Mouse (Mus musculus) CH12.LX (cell line): ENCODE results near the gene Gatad2a. TPM values are rescaled to one million over a fixed set of nuclear protein-coding genes. Genes with fewer than 3 reads are reported as not detected.

ENCODE experiments used
- DNase-seq: peaks from one replicate; pipeline ENCODE4 v3.0.0-alpha.2; 2013; ENCODE audit errors: extremely low read depth
- H3K27ac ChIP-seq: 2 replicates; pipeline ENCODE4 v1.5.1; 2012; ENCODE audit warnings: low read depth, mild to moderate bottlenecking, control low read depth, moderate library complexity; ENCODE audit not compliant: insufficient read depth
- H3K27me3 ChIP-seq: replicated peaks from 2 replicates; pipeline ENCODE3; 2012; ENCODE audit warnings: inconsistent platforms
- H3K36me3 ChIP-seq, 2 experiments: replicated peaks in 1 of 2; 2 replicates each; pipeline versions ENCODE3 to v1.6.1; 2012; ENCODE audit warnings: inconsistent platforms in 1 of 2, low read length in 1 of 2, mild to moderate bottlenecking in 1 of 2, mixed read lengths in 1 of 2, moderate library complexity in 1 of 2; ENCODE audit not compliant: control insufficient read depth in 1 of 2, insufficient read depth in 1 of 2
- H3K4me1 ChIP-seq, 2 experiments: 2 replicates each; pipeline ENCODE4 v1.6.1; 2012; ENCODE audit warnings: inconsistent platforms in 1 of 2, moderate library complexity in 1 of 2; ENCODE audit not compliant: insufficient read depth in 2 of 2, control insufficient read depth in 1 of 2
- H3K4me2 ChIP-seq: 2 replicates; pipeline ENCODE4 v1.6.1; 2012; ENCODE audit warnings: low read depth, mild to moderate bottlenecking, control low read depth; ENCODE audit not compliant: poor library complexity, insufficient read depth, severe bottlenecking
- H3K4me3 ChIP-seq, 3 experiments: fragments of 150-350 bp in 1 of 3; sonication (generic) in 1 of 3; replicated peaks in 1 of 3; 2 replicates each; pipeline versions ENCODE3 to v1.5.1; 2011 to 2012; ENCODE audit warnings: low read depth in 2 of 3, low read length in 2 of 3, mild to moderate bottlenecking in 2 of 3, moderate library complexity in 2 of 3, control low read depth in 1 of 3, improper control_type of control experiment in 1 of 3, inconsistent platforms in 1 of 3, mixed read lengths in 1 of 3; ENCODE audit not compliant: poor library complexity in 1 of 3
- H3K79me2 ChIP-seq: replicated peaks from 2 replicates; pipeline ENCODE4 v1.6.1; 2012; ENCODE audit warnings: mild to moderate bottlenecking, moderate library complexity; ENCODE audit not compliant: control insufficient read depth, poor library complexity, insufficient read depth, severe bottlenecking; ENCODE audit errors: extremely low read depth
- H3K9ac ChIP-seq: 2 replicates; pipeline ENCODE4 v1.6.1; 2012; ENCODE audit warnings: low read depth, mild to moderate bottlenecking, control low read depth, moderate library complexity; ENCODE audit not compliant: insufficient read depth
- H3K9me3 ChIP-seq: replicated peaks from 2 replicates; pipeline ENCODE3; 2012; ENCODE audit warnings: low read length, inconsistent platforms, mixed read lengths
- BHLHE40 ChIP-seq: IDR thresholded peaks from 2 replicates; pipeline ENCODE4 v1.6.1; 2011; ENCODE audit warnings: mild to moderate bottlenecking, low read depth, low read length, improper control_type of control experiment
- CTCF ChIP-seq, 2 experiments: IDR thresholded peaks in 1 of 2; conservative IDR thresholded peaks in 1 of 2; 2 replicates each; pipeline ENCODE4 v1.5.1; 2011 to 2012; ENCODE audit warnings: low read depth in 2 of 2, low read length in 2 of 2, improper control_type of control experiment in 1 of 2, inconsistent platforms in 1 of 2, mild to moderate bottlenecking in 1 of 2, moderate library complexity in 1 of 2
- ELF1 ChIP-seq: IDR thresholded peaks from 2 replicates; pipeline ENCODE4 v1.6.1; 2014; ENCODE audit warnings: low read depth, mild to moderate bottlenecking, inconsistent platforms, low read length, improper control_type of control experiment
- ETS1 ChIP-seq: conservative IDR thresholded peaks from 2 replicates; pipeline ENCODE4 v1.6.1; 2012; ENCODE audit warnings: low read depth, mild to moderate bottlenecking, inconsistent platforms, low read length, improper control_type of control experiment, moderate library complexity
- GABPA ChIP-seq: IDR thresholded peaks from 2 replicates; pipeline ENCODE4 v1.6.1; 2012; ENCODE audit warnings: low read depth, low read length, improper control_type of control experiment, inconsistent platforms; ENCODE audit not compliant: insufficient replicate concordance
- JUND ChIP-seq: conservative IDR thresholded peaks from 2 replicates; pipeline ENCODE4 v1.6.1; 2011; ENCODE audit warnings: low read depth, low read length, improper control_type of control experiment
- KAT2A ChIP-seq: IDR thresholded peaks from 2 replicates; pipeline ENCODE4 v1.6.1; 2012; ENCODE audit warnings: low read length, improper control_type of control experiment, inconsistent platforms; ENCODE audit not compliant: insufficient replicate concordance
- MAFK ChIP-seq: IDR thresholded peaks from 2 replicates; pipeline ENCODE4 v1.6.1; 2011; ENCODE audit warnings: low read length, improper control_type of control experiment; ENCODE audit not compliant: insufficient replicate concordance
- MAX ChIP-seq: IDR thresholded peaks from 2 replicates; pipeline ENCODE4 v1.6.1; 2011; ENCODE audit warnings: low read length, improper control_type of control experiment
- MAZ ChIP-seq: IDR thresholded peaks from 2 replicates; pipeline ENCODE4 v1.6.1; 2012; ENCODE audit warnings: low read depth, mild to moderate bottlenecking, inconsistent platforms, low read length, improper control_type of control experiment, moderate library complexity
- MEF2A ChIP-seq: IDR thresholded peaks from 2 replicates; pipeline ENCODE4 v1.6.1; 2014; ENCODE audit warnings: low read depth, mild to moderate bottlenecking, inconsistent platforms, low read length, improper control_type of control experiment, borderline replicate concordance
- MXI1 ChIP-seq: IDR thresholded peaks from 2 replicates; pipeline ENCODE4 v1.6.1; 2011; ENCODE audit warnings: mild to moderate bottlenecking, low read depth, low read length, improper control_type of control experiment
- MYC ChIP-seq: IDR thresholded peaks from 2 replicates; pipeline ENCODE4 v1.6.1; 2011; ENCODE audit warnings: low read depth, mild to moderate bottlenecking, improper control_type of control experiment, low read length
- NELFE ChIP-seq: IDR thresholded peaks from 2 replicates; pipeline ENCODE4 v1.6.1; 2011; ENCODE audit warnings: low read depth, low read length, improper control_type of control experiment
- PAX5 ChIP-seq: IDR thresholded peaks from 2 replicates; pipeline ENCODE4 v1.6.1; 2012; ENCODE audit warnings: low read length, inconsistent platforms, mixed read lengths
- POLR2A ChIP-seq: IDR thresholded peaks from 2 replicates; pipeline ENCODE4 v1.6.1; 2011; ENCODE audit warnings: low read depth, mild to moderate bottlenecking, improper control_type of control experiment, low read length
- RAD21 ChIP-seq: IDR thresholded peaks from 2 replicates; pipeline ENCODE4 v1.6.1; 2011; ENCODE audit warnings: low read depth, mild to moderate bottlenecking, low read length, improper control_type of control experiment, moderate library complexity
- RCOR1 ChIP-seq: conservative IDR thresholded peaks from 2 replicates; pipeline ENCODE4 v1.6.1; 2012; ENCODE audit warnings: low read depth, mild to moderate bottlenecking, inconsistent platforms, low read length, improper control_type of control experiment
- SIN3A ChIP-seq: IDR thresholded peaks from 2 replicates; pipeline ENCODE4 v1.6.1; 2012; ENCODE audit warnings: low read length, improper control_type of control experiment, inconsistent platforms
- TCF12 ChIP-seq: IDR thresholded peaks from 2 replicates; pipeline ENCODE4 v1.6.1; 2014; ENCODE audit warnings: low read depth, mild to moderate bottlenecking, inconsistent platforms, low read length, improper control_type of control experiment
- UBTF ChIP-seq: IDR thresholded peaks from 2 replicates; pipeline ENCODE4 v1.6.1; 2012; ENCODE audit warnings: low read depth, mild to moderate bottlenecking, inconsistent platforms, low read length, improper control_type of control experiment, moderate library complexity
- USF2 ChIP-seq: conservative IDR thresholded peaks from 2 replicates; pipeline ENCODE4 v1.6.1; 2011; ENCODE audit warnings: low read depth, low read length, improper control_type of control experiment
- ZNF384 ChIP-seq: IDR thresholded peaks from 2 replicates; pipeline ENCODE4 v1.6.1; 2012; ENCODE audit warnings: low read depth, low read length, improper control_type of control experiment, inconsistent platforms
- dilution Hi-C: fragments of 300-500 bp; cut with MboI; formaldehyde crosslinking; loops from 2 replicates; pipeline ENCODE4 v1.14.3; 2020; ENCODE audit warnings: low sequenced_read_pairs; ENCODE audit not compliant: extremely low pct_unique_long_range_greater_than_20kb, extremely low pct_ligation_motif_present
- in situ Hi-C: fragments of 300-500 bp; cut with MboI; formaldehyde crosslinking; loops from 3 replicates; pipeline ENCODE4 v1.14.3; 2019; ENCODE audit warnings: low sequenced_read_pairs, low pct_ligation_motif_present, low pct_unique_long_range_greater_than_20kb, mixed read lengths
- polyA plus RNA-seq: library from polyadenylated mRNA; unstranded; fragments of >175 nt; gene quantifications from 2 replicates; pipeline ENCODE4 v1.2.1, GENCODE M21; 2012; ENCODE audit warnings: low read depth; ENCODE audit not compliant: insufficient read length
- total RNA-seq, 2 experiments: library from RNA; depleted of rRNA; stranded (reverse); fragments of 300-350 nt in 1 of 2; fragments of >200 nt in 1 of 2; gene quantifications; 2 replicates each; pipeline ENCODE4 v1.2.3; 2012 to 2014

Gatad2a gene
- total and polyA plus RNA-seq, 3 experiments = 35.7 to 95.1 (median 70.8) TPM

DNA sequence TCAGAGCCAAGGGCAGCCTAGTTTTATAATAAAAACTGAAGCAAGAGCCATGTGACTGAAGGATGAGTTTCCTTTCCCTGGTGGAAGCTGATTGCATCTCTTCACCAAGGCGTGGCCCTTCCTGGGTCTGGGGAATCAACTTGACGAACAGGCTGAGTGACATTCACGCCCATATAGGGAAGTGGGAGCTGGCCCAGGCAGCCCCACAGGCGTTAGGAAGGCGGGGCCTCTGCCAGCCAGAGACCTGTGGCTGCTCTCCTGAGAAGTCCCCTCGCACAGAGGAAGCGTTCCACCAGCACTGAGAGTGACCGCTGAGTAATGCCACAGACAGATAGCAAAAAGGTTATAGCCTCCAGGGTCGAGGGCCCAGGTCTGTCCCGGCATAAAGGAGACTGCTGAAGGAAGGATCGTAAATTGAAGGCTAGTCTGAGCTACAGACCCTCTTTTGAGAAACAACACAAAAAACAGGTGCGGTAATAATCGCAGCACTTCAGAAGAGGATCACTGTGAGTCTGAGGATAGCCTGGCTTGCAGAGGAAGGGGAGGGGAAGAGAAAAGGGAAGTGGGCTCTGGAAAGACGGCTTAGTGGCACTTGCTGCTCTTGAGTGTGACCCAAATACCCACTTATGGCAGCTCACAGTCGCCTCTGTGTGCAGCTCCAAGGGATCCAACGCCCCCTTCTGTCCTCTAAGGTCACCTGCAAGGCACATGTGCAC lies 5.2 kb upstream of the Gatad2a start (continued):
- peak; percentile 86 for TF ChIP-seq ELF1
- TF ChIP-seq BHLHE40 = peak; percentile 61
- no peak for TF ChIP-seq ZNF384
- TF ChIP-seq GABPA = no peak
- peak; percentile 74 for TF ChIP-seq RAD21
- peak; percentile 85 for TF ChIP-seq POLR2A
- TF ChIP-seq NELFE = peak; percentile 77
- TF ChIP-seq TCF12 = peak; percentile 72
- 0 out of 2 replicates have a peak, but pooled peaks have one; percentile 42 for TF ChIP-seq RCOR1

DNA sequence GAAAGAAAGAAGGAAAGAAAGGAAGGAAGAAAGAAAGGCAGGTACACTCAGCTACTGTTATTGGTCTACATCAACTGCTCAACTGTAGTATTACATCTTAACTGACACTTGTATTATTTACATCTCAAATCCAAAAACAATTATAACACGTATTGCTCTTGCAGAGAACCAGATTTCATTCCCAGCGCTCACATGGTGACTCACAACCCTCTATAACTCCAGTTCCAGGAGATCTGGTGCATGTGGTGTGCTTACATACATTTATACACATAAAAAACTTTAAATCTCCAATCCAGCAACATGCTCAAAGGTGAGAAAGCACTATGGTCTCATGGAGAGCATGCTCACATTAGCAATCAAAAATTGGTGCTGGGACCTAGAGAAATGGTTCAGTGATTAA lies 4.0 kb upstream of the Gatad2a start:
- Histone ChIP-seq H3K4me2 (no peak overlapping the region), H3K4me3 (no peak overlapping the region), H3K27ac (no peak overlapping the region), H3K79me2 (peaks cover 4% of the 10 kb centered on the region), H3K4me1 (peaks cover 4 to 31% of the 10 kb centered on the region in 2 experiments; a peak in 3 of 4 replicates), H3K36me3 (no peaks in the 10 kb centered on the region), H3K27me3 (no peaks in the 10 kb centered on the region), H3K9me3 (no peaks in the 10 kb centered on the region), H3K9ac (no peak overlapping the region)
- TF ChIP-seq KAT2A (no peak), MEF2A (no peak)
- dilution Hi-C loops = no loop called here
- no peak for DNase-seq
- in situ Hi-C loops = loop anchor here (5.0 kb wide), 2 partner anchors 33 to 78 kb away; no protein-coding TSS in a partner anchor

- Histone ChIP-seq H3K36me3 (no peaks in the 10 kb centered on the region), H3K79me2 (peaks cover 12% of the 10 kb centered on the region), H3K27me3 (no peaks in the 10 kb centered on the region), H3K9me3 (no peaks in the 10 kb centered on the region), H3K4me2 (no peak overlapping the region), H3K9ac (no peak overlapping the region), H3K4me1 (peaks cover 5 to 37% of the 10 kb centered on the region in 2 experiments), H3K4me3 (no peak overlapping the region), H3K27ac (no peak overlapping the region)
- DNase-seq = no peak
- in situ Hi-C loops (no loop called here), dilution Hi-C loops (no loop called here)
- TF ChIP-seq POLR2A (no peak), ETS1 (no peak), SIN3A (no peak), MYC (no peak), CTCF (conservative IDR thresholded peaks at IDR 0.05 in 1 of 2, IDR thresholded peaks at IDR 0.05 in 1 of 2; ENCODE audit: low read depth in 2 of 2, low read length in 2 of 2) (no peak), MAFK (no peak), TCF12 (no peak), USF2 (no peak), MAZ (no peak), MAX (no peak), MXI1 (no peak), JUND (no peak), UBTF (no peak), ELF1 (no peak), PAX5 (no peak)
Measured at GRCm38 (mm10) chr8:69999236-69999635, 3.1 kb upstream of the Gatad2a start.
